Mouse (Mus musculus) liver, adult 2 months (tissue): ENCODE data around the gene Dph7.

Experiments used
- CTCF ChIP-seq: fragments of 200-500 bp; IDR thresholded peaks from 2 replicates; pipeline ENCODE4 v1.5.1; 2011; ENCODE audit warnings: low read depth, low read length, control low read depth
- POLR2A ChIP-seq: fragments of 200-500 bp; IDR thresholded peaks from 2 replicates; pipeline ENCODE4 v1.6.1; 2011; ENCODE audit warnings: low read length, control low read depth; ENCODE audit not compliant: insufficient read depth; ENCODE audit errors: extremely low read depth

GRCm38 (mm10) chr2:24952537-24953055 is 9.6 kb upstream of the Dph7 start:
- TF ChIP-seq CTCF (no peak), POLR2A (no peak)
